Mouse (Mus musculus) erythroblast, embryonic 14.5 days (primary cell): ENCODE measurements around the gene Tmem87b.

Experiments
- GATA1 ChIP-seq: IDR thresholded peaks from 2 replicates; pipeline ENCODE4 v1.6.1; 2012; ENCODE audit warnings: low read length, inconsistent platforms, mixed read lengths
- TAL1 ChIP-seq: IDR thresholded peaks from 3 replicates; pipeline ENCODE4 v1.6.1; 2012; ENCODE audit warnings: low read length, inconsistent platforms, mixed read lengths

- TF ChIP-seq TAL1: no peak
- no peak for TF ChIP-seq GATA1
Observed at GRCm38 (mm10) chr2:128787805-128788204, 30.1 kb upstream of the Tmem87b start.
